Comparison of ENCODE assay signal across 9 mouse cellular contexts in genomic region chr7:134227773-134228455, GRCm38 (mm10). TPM values are rescaled to one million over a fixed set of nuclear protein-coding genes. Genes with fewer than 3 reads are reported as not detected.
A peak's percentile ranks its signal among the peaks of the same experiment; 100 is the strongest.
DNase-seq lines count a peak whose midpoint lies in the region; ATAC-seq lines count a peak whose summit lies in the region.
"Had no signal": no experiment of that assay in that cellular context is flagged by ENCODE, and none has a peak within 500 bp of the region (broad histone marks: within the 10 kb centered on the region; RNA-seq: fewer than 3 reads in every experiment).

No protein-coding gene starts in this region.

- peaks cover 14% of the 10 kb centered on the region for H3K4me1 ChIP-seq in midbrain, embryonic 11.5 days (ENCODE audit: control insufficient read depth, insufficient read depth, low read length)
- H3K4me1 ChIP-seq in midbrain, embryonic 16.5 days (ENCODE audit: control insufficient read depth, insufficient read depth, low read length) = peaks cover 8% of the 10 kb centered on the region; the same call in 1 of the 2 replicates
- H3K4me1 ChIP-seq in stomach, embryonic 15.5 days = peaks cover 9% of the 10 kb centered on the region
- H3K4me1 ChIP-seq: megakaryocyte, embryonic 14.5 days had no signal

- ATAC-seq in midbrain, embryonic 11.5 days (ENCODE audit: low FRiP score) = no peak
- no peak for ATAC-seq in midbrain, embryonic 16.5 days
- ATAC-seq in stomach, embryonic 15.5 days (ENCODE audit: insufficient read depth, low FRiP score, low read depth) = no peak
- no peak for ATAC-seq in CD4-positive, CD25-positive, alpha-beta regulatory T cell, adult 4 months

- no peak overlapping the region for H3K4me2 ChIP-seq in midbrain, embryonic 11.5 days
- H3K4me2 ChIP-seq in midbrain, embryonic 16.5 days (ENCODE audit: low read length) = no peak overlapping the region
- no peak overlapping the region for H3K4me2 ChIP-seq in stomach, embryonic 15.5 days

- WGBS in midbrain, embryonic 11.5 days = 29% methylated on average over 13 of the region's 13 CpGs
- 38% methylated on average over 13 of the region's 13 CpGs for WGBS in midbrain, embryonic 16.5 days
- WGBS in stomach, embryonic 15.5 days = 34% methylated on average over 13 of the region's 13 CpGs

- peaks cover 19% of the 10 kb centered on the region for H3K27me3 ChIP-seq in midbrain, embryonic 11.5 days (ENCODE audit: control insufficient read depth, insufficient read depth, low read length)
- peaks cover 8% of the 10 kb centered on the region for H3K27me3 ChIP-seq in midbrain, embryonic 16.5 days (ENCODE audit: control insufficient read depth, insufficient read depth, low read depth, low read length)
- H3K27me3 ChIP-seq in stomach, embryonic 15.5 days (replicated peaks) = peaks cover 17% of the 10 kb centered on the region

- peak; percentile 74 to 80 for DNase-seq in cerebellum, postnatal 10 days
- no peak for DNase-seq in cerebellum, adult 18-20 months
- peak; percentile 90 for DNase-seq in midbrain, embryonic 11.5 days (ENCODE audit: low spot score, missing footprints)
- peak; percentile 32 to 56 for DNase-seq in kidney, postnatal 4 days
- DNase-seq in gastrocnemius, postnatal 25 days = no peak

- H3K36me3 ChIP-seq in midbrain, embryonic 11.5 days (ENCODE audit: control insufficient read depth, insufficient read depth, low read length) = no peaks in the 10 kb centered on the region
- no peaks in the 10 kb centered on the region for H3K36me3 ChIP-seq in midbrain, embryonic 16.5 days (ENCODE audit: control insufficient read depth, insufficient read depth, low read length)
- H3K36me3 ChIP-seq in stomach, embryonic 15.5 days = no peaks in the 10 kb centered on the region

- H3K27ac ChIP-seq in midbrain, embryonic 11.5 days (ENCODE audit: low read depth, low read length) = peak overlapping the region; percentile 35; the same call in 1 of the 2 replicates
- no peak overlapping the region for H3K27ac ChIP-seq in midbrain, embryonic 16.5 days (ENCODE audit: low read length)
- H3K27ac ChIP-seq in stomach, embryonic 15.5 days = 0 out of 2 replicates have a peak overlapping the region, but pooled peaks have one; percentile 4

- H3K9me3 ChIP-seq in midbrain, embryonic 11.5 days (ENCODE audit: control insufficient read depth, low read length) = no peaks in the 10 kb centered on the region
- H3K9me3 ChIP-seq in midbrain, embryonic 16.5 days (replicated peaks; ENCODE audit: control insufficient read depth, low read length, poor library complexity, severe bottlenecking) = no peaks in the 10 kb centered on the region
- H3K9me3 ChIP-seq in stomach, embryonic 15.5 days = no peaks in the 10 kb centered on the region
- H3K9me3 ChIP-seq: megakaryocyte, embryonic 14.5 days had no signal

- no peak overlapping the region for H3K4me3 ChIP-seq in midbrain, embryonic 11.5 days (ENCODE audit: low read depth, low read length)
- H3K4me3 ChIP-seq in midbrain, embryonic 16.5 days (ENCODE audit: low read depth, low read length) = no peak overlapping the region
- no peak overlapping the region for H3K4me3 ChIP-seq in stomach, embryonic 15.5 days (replicated peaks)
- H3K4me3 ChIP-seq: megakaryocyte, embryonic 14.5 days had no signal

- no peak overlapping the region for H3K9ac ChIP-seq in midbrain, embryonic 11.5 days (ENCODE audit: low read length)
- no peak overlapping the region for H3K9ac ChIP-seq in midbrain, embryonic 16.5 days (ENCODE audit: low read depth, low read length)
- no peak overlapping the region for H3K9ac ChIP-seq in stomach, embryonic 15.5 days

RNA-seq across cellular contexts. Expression of gene Adam12, which starts 4.0 kb away (rescaled TPM):
- polyA plus RNA-seq in midbrain, embryonic 11.5 days (2014; fragmentation: Nextera tagmentation; extraction: Ambion mirVana) = 1.3 and 1.5 TPM in 2 replicates
- polyA plus RNA-seq in midbrain, embryonic 16.5 days (2015; fragmentation: Nextera tagmentation; extraction: Ambion mirVana) = 1.9 and 2.1 TPM in 2 replicates
- 6.3 and 6.7 TPM in 2 replicates for polyA plus RNA-seq in stomach, embryonic 15.5 days (2015; fragmentation: Nextera tagmentation; extraction: Ambion mirVana)
- total RNA-seq in gastrocnemius, postnatal 25 days (2021) = 1 to 10 TPM; 1.9 to 2.8 TPM
- polyA plus RNA-seq in CD4-positive, CD25-positive, alpha-beta regulatory T cell, adult 4 months (2017; shearing (Covaris generic)) = 1 to 10 TPM; 1.2 to 2.2 TPM

Comparison
In these comparisons a context has a peak if more than half of its experiments do, and no peak if none do; other contexts are left out.
1. DNase-seq: peak in cerebellum, postnatal 10 days (2 of 2), midbrain, embryonic 11.5 days (single experiment) and kidney, postnatal 4 days (2 of 2); none in cerebellum, adult 18-20 months (0 of 2) and gastrocnemius, postnatal 25 days (single experiment).